Mouse (Mus musculus) midbrain, embryonic 16.5 days (tissue): ENCODE data around the gene Rab8b. TPM values are rescaled to one million over a fixed set of nuclear protein-coding genes. Genes with fewer than 3 reads are reported as not detected.

Experiments used
- ATAC-seq: fragments of 200-750 bp; cut with Nextera tagmentation; 2 replicates; pipeline ENCODE4 v1.8.0; 2017; ENCODE audit warnings: moderate TSS enrichment
- H3K27ac ChIP-seq: fragments of 300-500 bp; sonication (generic); 2 replicates; pipeline ENCODE4 v1.5.1; 2014; ENCODE audit warnings: mild to moderate bottlenecking, low read length, mixed read lengths
- H3K27me3 ChIP-seq: fragments of 300-500 bp; sonication (generic); 2 replicates; pipeline ENCODE4 v1.6.1; 2014; ENCODE audit warnings: low read depth, low read length, mixed read lengths; ENCODE audit not compliant: control insufficient read depth, insufficient read depth
- H3K36me3 ChIP-seq: fragments of 300-500 bp; sonication (generic); 2 replicates; pipeline ENCODE4 v1.6.1; 2014; ENCODE audit warnings: mild to moderate bottlenecking, low read length, moderate library complexity, mixed read lengths; ENCODE audit not compliant: control insufficient read depth, insufficient read depth
- H3K4me1 ChIP-seq: fragments of 300-500 bp; sonication (generic); 2 replicates; pipeline ENCODE4 v1.6.1; 2014; ENCODE audit warnings: mild to moderate bottlenecking, low read length, mixed read lengths; ENCODE audit not compliant: control insufficient read depth, insufficient read depth
- H3K4me2 ChIP-seq: fragments of 300-500 bp; sonication (generic); 2 replicates; pipeline ENCODE4 v1.6.1; 2014; ENCODE audit warnings: mild to moderate bottlenecking, low read length, mixed read lengths
- H3K4me3 ChIP-seq: fragments of 300-500 bp; sonication (generic); 2 replicates; pipeline ENCODE4 v1.5.1; 2014; ENCODE audit warnings: low read depth, mild to moderate bottlenecking, low read length, moderate library complexity, mixed read lengths
- H3K9ac ChIP-seq: fragments of 300-500 bp; sonication (generic); 2 replicates; pipeline ENCODE4 v1.6.1; 2014; ENCODE audit warnings: low read depth, low read length, mixed read lengths
- H3K9me3 ChIP-seq: fragments of 300-500 bp; sonication (generic); replicated peaks from 2 replicates; pipeline ENCODE4 v1.6.1; 2014; ENCODE audit warnings: mild to moderate bottlenecking, low read length, mixed read lengths; ENCODE audit not compliant: control insufficient read depth, poor library complexity, severe bottlenecking
- WGBS: fragments of 180-500 bp; shearing (Covaris S2); extraction: QIAGEN DNeasy Blood & Tissue Kit; methylation state at CpG from one replicate; pipeline ENCODE4 v1.1.7; 2014; 5-methylcytosine and 5-hydroxymethylcytosine counted together
- polyA plus RNA-seq: library from polyadenylated mRNA; unstranded; fragments of >200 nt; fragmentation: Nextera tagmentation; extraction: Ambion mirVana; gene quantifications from 2 replicates; pipeline ENCODE4 v1.2.1, GENCODE M21; 2015

The Rab8b gene
- polyA plus RNA-seq, 1 experiment from 2014 or later, result 29.4 TPM

DNA sequence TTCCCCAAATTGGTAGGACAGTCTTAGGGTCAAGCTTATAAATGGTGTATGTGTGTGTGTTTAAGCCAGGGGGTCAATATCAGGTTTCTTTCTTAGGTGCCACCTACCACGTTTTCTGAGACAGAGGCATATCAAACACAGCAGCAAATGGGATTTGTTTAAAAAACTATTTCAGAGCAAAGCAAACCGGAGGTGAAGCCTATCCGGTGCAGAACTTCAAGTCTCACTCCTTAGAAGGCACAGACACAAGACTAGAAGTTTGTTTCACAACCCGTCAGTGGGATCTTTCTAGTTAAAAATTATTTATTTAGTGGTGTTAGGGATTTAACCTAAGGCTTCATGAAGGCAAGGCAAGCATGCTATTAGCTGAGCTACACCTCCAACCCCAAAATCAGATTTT lies 25.7 kb upstream of the Rab8b start:
- Histone ChIP-seq H3K27me3 (no peaks in the 10 kb centered on the region), H3K4me2 (peak overlapping the region; percentile 93), H3K27ac (peak overlapping the region; percentile 96), H3K9ac (peak overlapping the region; percentile 89), H3K4me1 (peaks cover 8% of the 10 kb centered on the region), H3K9me3 (no peaks in the 10 kb centered on the region), H3K4me3 (peak overlapping the region; percentile 89), H3K36me3 (0 out of 2 replicates have a peak, but pooled peaks cover 2% of the 10 kb centered on the region)
- WGBS, result 24% methylated on average over 4 of the region's 4 CpGs
- no peak for ATAC-seq

DNA sequence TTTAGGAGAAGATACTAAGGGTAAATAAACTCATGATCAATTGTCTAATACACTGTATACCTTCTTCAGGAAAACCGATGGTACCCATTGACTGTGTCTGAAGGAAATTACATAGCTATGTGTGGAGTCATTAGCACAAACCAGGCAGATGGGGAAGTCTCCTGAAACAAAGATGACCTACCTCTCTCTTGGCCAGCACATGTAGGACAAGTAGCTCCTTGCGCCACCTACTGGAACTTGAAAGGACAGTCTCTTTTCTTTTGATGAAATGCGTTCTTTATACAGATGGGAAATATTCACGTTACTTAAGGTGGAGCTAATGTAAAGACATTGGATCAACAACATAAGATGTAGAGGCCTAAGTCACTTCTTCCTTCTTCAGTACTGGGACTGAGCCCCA lies 19.3 kb upstream of the Rab8b start:
- no peaks in the 10 kb centered on the region for H3K9me3 ChIP-seq
- no peak overlapping the region for H3K27ac ChIP-seq
- H3K4me3 ChIP-seq, result no peak overlapping the region
- no peak overlapping the region for H3K9ac ChIP-seq
- 6% methylated on average over 4 of the region's 4 CpGs for WGBS
- peaks cover 4% of the 10 kb centered on the region for H3K4me1 ChIP-seq
- H3K4me2 ChIP-seq, result no peak overlapping the region
- H3K36me3 ChIP-seq, result no peaks in the 10 kb centered on the region
- ATAC-seq, result no peak
- H3K27me3 ChIP-seq, result no peaks in the 10 kb centered on the region

DNA sequence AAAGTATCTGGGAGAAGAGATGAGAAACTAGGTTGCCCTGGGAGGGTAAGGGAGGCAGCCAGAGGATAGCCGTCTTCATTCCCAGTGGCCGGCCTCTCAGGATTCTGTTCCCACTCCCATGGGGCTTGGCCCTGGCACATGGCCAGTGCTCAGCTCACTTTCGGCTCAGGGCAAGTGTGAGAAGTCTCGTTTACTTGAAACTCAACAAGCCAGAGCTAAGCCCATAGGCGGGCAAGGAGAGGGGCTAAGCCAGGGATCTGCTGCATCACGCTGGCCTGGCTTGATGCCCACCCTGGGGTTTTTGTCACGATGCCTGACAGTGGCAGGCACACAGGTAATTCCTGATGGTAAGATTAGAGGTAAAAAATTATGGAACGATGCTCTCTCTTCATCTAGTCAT lies 18.0 kb upstream of the Rab8b start:
- H3K27me3 ChIP-seq, result no peaks in the 10 kb centered on the region
- H3K4me3 ChIP-seq, result no peak overlapping the region
- no peak overlapping the region for H3K9ac ChIP-seq
- no peaks in the 10 kb centered on the region for H3K9me3 ChIP-seq
- peaks cover 8% of the 10 kb centered on the region for H3K4me1 ChIP-seq
- no peak for ATAC-seq
- 63% methylated on average over 8 of the region's 8 CpGs for WGBS
- H3K4me2 ChIP-seq, result no peak overlapping the region
- no peak overlapping the region for H3K27ac ChIP-seq
- H3K36me3 ChIP-seq, result no peaks in the 10 kb centered on the region

DNA sequence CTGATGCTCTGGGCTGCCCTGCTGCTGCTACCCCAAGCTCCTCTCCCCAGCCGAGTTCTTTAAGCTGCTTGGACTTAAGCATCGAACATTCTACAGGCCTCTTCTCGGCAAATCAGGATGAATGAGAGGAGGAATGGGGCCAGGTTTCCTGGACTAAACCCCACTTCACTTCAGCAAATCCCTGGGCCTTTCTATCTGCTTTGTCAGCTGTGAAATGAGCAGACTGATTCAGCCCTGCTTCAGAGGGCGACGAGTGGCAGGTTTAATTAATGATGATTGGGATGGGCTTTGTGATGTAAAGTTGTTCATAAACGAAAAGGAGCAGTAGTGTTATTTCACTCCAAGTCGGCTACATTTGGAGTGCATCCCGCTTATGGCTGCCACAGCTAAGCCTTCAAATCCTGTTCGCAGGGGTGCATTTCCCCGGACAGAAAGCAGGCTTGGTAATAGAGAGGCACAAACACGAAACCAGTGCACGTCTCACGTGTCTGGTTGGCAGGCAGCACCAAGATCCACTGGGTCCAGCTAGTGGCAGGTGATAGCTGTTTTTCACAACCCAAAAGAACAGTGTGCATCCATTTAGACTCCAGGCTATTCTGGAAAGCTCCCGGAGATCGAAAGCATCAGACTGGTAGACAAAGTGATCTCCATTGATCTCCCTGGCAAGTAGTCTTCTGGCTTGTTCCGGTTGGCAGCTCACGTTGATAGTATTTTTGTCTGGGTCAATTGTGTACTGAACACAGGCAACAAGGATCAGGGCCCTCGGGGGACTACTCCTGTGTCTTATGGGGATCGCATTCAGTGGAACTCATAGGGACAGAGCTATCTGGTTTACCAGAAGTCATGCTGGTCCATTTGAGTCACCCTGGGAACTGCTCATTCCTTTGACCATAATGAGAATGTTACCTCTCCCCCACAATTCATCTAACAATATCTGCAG lies 14.7 kb upstream of the Rab8b start:
- no peak overlapping the region for H3K4me3 ChIP-seq
- no peaks in the 10 kb centered on the region for H3K27me3 ChIP-seq
- no peak overlapping the region for H3K4me2 ChIP-seq
- H3K36me3 ChIP-seq, result no peaks in the 10 kb centered on the region
- 16% methylated on average over 19 of the region's 19 CpGs for WGBS
- H3K9me3 ChIP-seq, result no peaks in the 10 kb centered on the region
- H3K27ac ChIP-seq, result peak overlapping the region; percentile 56
- H3K4me1 ChIP-seq, result peaks cover 8% of the 10 kb centered on the region
- no peak overlapping the region for H3K9ac ChIP-seq
- ATAC-seq, result peak; percentile 78

DNA sequence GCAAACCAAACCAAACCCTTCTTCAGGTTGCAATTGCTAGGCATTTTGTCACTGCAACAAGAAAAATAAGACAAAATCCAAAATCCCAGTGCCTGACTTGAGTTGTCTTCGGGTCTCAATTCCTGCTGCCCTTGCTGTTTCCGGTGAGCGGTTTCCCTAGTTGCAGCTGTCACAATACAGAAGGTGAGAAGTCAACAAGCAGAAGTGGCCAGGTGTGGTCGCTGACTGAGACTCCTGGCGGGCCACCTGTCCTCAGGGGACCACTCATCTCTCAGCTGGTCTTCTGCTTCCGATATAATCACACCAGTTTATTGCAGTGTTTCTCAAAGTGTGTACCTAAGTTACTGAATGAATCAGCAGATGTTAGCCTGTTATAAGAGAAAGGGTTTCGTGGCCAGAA lies 10.9 kb upstream of the Rab8b start:
- H3K36me3 ChIP-seq, result no peaks in the 10 kb centered on the region
- no peaks in the 10 kb centered on the region for H3K9me3 ChIP-seq
- H3K9ac ChIP-seq, result no peak overlapping the region
- peaks cover 10% of the 10 kb centered on the region for H3K4me1 ChIP-seq
- H3K27me3 ChIP-seq, result no peaks in the 10 kb centered on the region
- WGBS, result 76% methylated on average over 7 of the region's 7 CpGs
- H3K4me2 ChIP-seq, result no peak overlapping the region
- H3K27ac ChIP-seq, result no peak overlapping the region
- no peak for ATAC-seq
- no peak overlapping the region for H3K4me3 ChIP-seq

DNA sequence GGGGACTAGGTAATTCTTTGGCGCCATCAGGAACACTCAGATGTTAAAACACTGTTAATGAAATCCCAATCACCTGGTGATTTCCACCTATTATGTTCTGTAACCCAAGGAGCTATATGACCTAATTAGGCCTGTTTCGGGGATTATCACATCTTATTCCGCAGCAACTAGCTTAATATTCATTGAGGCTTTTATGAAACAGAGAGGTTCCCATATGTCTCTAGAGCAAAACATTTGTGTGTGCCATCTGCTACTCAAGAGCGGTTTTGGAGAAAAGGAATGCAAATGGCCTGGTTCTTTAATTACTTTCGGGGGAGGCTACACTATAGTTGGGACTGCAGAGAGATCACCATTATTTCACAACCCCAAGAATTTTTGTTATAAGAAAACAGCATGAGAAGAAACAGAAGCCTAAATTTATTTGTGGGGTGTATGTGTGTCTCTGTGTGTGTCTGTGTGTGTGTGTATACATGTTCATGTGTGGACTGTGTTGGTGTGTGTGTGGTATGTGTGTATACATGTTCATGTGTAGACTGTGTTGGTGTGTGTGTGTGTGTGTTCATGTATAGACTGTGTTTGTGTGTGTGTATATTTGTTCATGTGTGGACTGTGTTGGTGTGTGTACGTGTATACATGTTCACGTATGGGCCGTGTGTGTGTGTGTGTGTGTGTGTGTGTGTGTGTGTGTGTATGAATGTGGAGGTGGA lies 8.4 kb upstream of the Rab8b start:
- Histone ChIP-seq H3K27ac (no peak overlapping the region), H3K4me2 (no peak overlapping the region), H3K27me3 (no peaks in the 10 kb centered on the region), H3K9me3 (no peaks in the 10 kb centered on the region), H3K9ac (no peak overlapping the region), H3K4me1 (0 out of 2 replicates have a peak, but pooled peaks cover 2% of the 10 kb centered on the region), H3K4me3 (no peak overlapping the region), H3K36me3 (no peaks in the 10 kb centered on the region)
- no peak for ATAC-seq
- WGBS, result 48% methylated on average over 7 of the region's 8 CpGs

DNA sequence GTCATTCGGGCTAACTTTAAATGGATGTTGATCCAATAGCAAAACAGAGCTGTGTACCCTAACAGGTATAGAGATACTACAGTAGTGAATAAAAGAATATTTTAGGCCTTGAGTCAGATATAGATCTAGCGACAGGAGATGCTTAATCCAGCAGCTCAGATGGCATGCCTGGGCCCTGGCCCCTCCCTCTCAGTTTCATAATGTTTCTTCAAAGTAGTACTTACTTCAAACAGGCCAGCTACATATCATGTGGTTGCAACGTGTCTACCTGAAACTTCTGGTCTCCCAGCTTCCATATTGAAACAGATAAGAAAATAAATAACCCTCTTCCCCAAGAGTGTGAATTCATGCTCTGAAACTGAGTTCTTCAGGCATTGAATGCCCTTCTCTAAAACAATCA lies 6.4 kb upstream of the Rab8b start:
- Histone ChIP-seq H3K4me2 (no peak overlapping the region), H3K4me1 (0 out of 2 replicates have a peak, but pooled peaks cover 2% of the 10 kb centered on the region), H3K9me3 (no peaks in the 10 kb centered on the region), H3K4me3 (no peak overlapping the region), H3K36me3 (no peaks in the 10 kb centered on the region), H3K27me3 (no peaks in the 10 kb centered on the region), H3K9ac (no peak overlapping the region), H3K27ac (no peak overlapping the region)
- 88% methylated on average over 3 of the region's 3 CpGs for WGBS
- no peak for ATAC-seq

DNA sequence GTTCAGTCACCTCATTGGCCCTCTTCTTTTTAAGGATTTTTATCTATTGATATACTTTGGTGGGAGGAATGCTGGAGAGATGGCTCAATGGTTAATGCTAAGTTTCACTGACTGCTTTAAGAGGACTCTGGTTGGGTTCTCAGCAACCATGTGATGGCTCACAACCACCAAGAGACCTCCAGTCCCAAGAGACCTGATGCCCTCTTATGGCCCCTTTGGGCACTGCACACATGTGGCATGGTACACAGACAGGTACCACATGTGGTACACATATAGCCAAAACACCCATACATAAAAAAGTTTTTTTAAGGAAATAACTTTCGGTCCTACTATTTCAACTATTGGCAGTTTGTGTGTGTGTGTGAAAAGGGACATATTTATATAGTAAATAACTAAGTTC lies 2.6 kb upstream of the Rab8b start:
- Histone ChIP-seq H3K9ac (no peak overlapping the region), H3K4me2 (no peak overlapping the region), H3K4me1 (peaks cover 21% of the 10 kb centered on the region), H3K9me3 (no peaks in the 10 kb centered on the region), H3K4me3 (no peak overlapping the region), H3K27me3 (no peaks in the 10 kb centered on the region), H3K36me3 (no peaks in the 10 kb centered on the region), H3K27ac (no peak overlapping the region)
- no peak for ATAC-seq
- WGBS, result 97% methylated on average over 1 of the region's 1 CpGs
